Mouse (Mus musculus) heart, adult 2 months (tissue): ENCODE measurements around the gene Arntl2.
"Not testable (repeated sequence)": the region's sequence is repeated elsewhere in the genome, so short reads cannot be mapped to it uniquely, and the experiment has no call there.

Experiments used
- CTCF ChIP-seq: fragments of 200-600 bp; IDR thresholded peaks from 2 replicates; pipeline ENCODE4 v1.8.1; 2022; ENCODE audit warnings: antibody characterized with exemption, mild to moderate bottlenecking, moderate library complexity
- EP300 ChIP-seq: fragments of 200-500 bp; IDR thresholded peaks from 2 replicates; pipeline ENCODE4 v1.6.1; 2011; ENCODE audit warnings: low read depth, low read length, control low read depth; ENCODE audit not compliant: insufficient read depth
- POLR2A ChIP-seq: fragments of 200-500 bp; IDR thresholded peaks from 2 replicates; pipeline ENCODE4 v1.6.1; 2011; ENCODE audit warnings: mild to moderate bottlenecking, low read depth, low read length, control low read depth; ENCODE audit not compliant: insufficient read depth

- TF ChIP-seq POLR2A, CTCF, EP300: not testable (repeated sequence)
Measured at GRCm38 (mm10) chr6:146775864-146776263, 20.0 kb upstream of the Arntl2 start.
